Mouse (Mus musculus) lung, postnatal 0 days (tissue): ENCODE measurements around the gene Tex22. TPM values are rescaled to one million over a fixed set of nuclear protein-coding genes. Genes with fewer than 3 reads are reported as not detected.
A peak's percentile ranks its signal among the peaks of the same experiment; 100 is the strongest.

Experiments
- ATAC-seq: fragments of 200-750 bp; cut with Nextera tagmentation; 2 replicates; pipeline ENCODE4 v1.8.0; 2017; ENCODE audit warnings: moderate library complexity
- DNase-seq: peaks from one replicate; pipeline ENCODE4 v3.0.0-alpha.2; 2016; ENCODE audit warnings: low spot score
- H3K27ac ChIP-seq: fragments of 300-500 bp; sonication (generic); 2 replicates; pipeline ENCODE4 v1.5.1; 2014; ENCODE audit warnings: antibody characterized with exemption, mild to moderate bottlenecking, low read length, mixed read lengths
- H3K27me3 ChIP-seq: fragments of 300-500 bp; sonication (generic); replicated peaks from 2 replicates; pipeline ENCODE4 v1.6.1; 2014; ENCODE audit warnings: low read length, mixed read lengths; ENCODE audit not compliant: insufficient read depth
- H3K36me3 ChIP-seq: fragments of 300-500 bp; sonication (generic); 2 replicates; pipeline ENCODE4 v1.6.1; 2014; ENCODE audit warnings: low read length, mixed read lengths; ENCODE audit not compliant: insufficient read depth
- H3K4me1 ChIP-seq: fragments of 300-500 bp; sonication (generic); 2 replicates; pipeline ENCODE4 v1.6.1; 2014; ENCODE audit warnings: antibody characterized with exemption, low read depth, low read length, mixed read lengths; ENCODE audit not compliant: insufficient read depth
- H3K4me2 ChIP-seq: fragments of 300-500 bp; sonication (generic); replicated peaks from 2 replicates; pipeline ENCODE4 v1.6.1; 2014; ENCODE audit warnings: low read depth, mild to moderate bottlenecking, low read length, moderate library complexity, mixed read lengths
- H3K4me3 ChIP-seq: fragments of 300-500 bp; sonication (generic); 2 replicates; pipeline ENCODE4 v1.5.1; 2014; ENCODE audit warnings: low read depth, low read length
- H3K9ac ChIP-seq: fragments of 300-500 bp; sonication (generic); replicated peaks from 2 replicates; pipeline ENCODE4 v1.6.1; 2014; ENCODE audit warnings: low read depth, mild to moderate bottlenecking
- H3K9me3 ChIP-seq: fragments of 300-500 bp; sonication (generic); 2 replicates; pipeline ENCODE4 v1.6.1; 2016; ENCODE audit warnings: low read length, mixed read lengths
- CTCF ChIP-seq: IDR thresholded peaks from 2 replicates; pipeline ENCODE4 v1.5.1; 2016; ENCODE audit warnings: antibody characterized with exemption, mild to moderate bottlenecking
- EP300 ChIP-seq: IDR thresholded peaks from 2 replicates; pipeline ENCODE4 v1.6.1; 2016; ENCODE audit warnings: antibody characterized with exemption, mild to moderate bottlenecking, control low read depth
- WGBS: fragments of 180-500 bp; shearing (Covaris S2); extraction: QIAGEN DNeasy Blood & Tissue Kit; methylation state at CpG from one replicate; pipeline ENCODE4 v1.1.7; 2014; 5-methylcytosine and 5-hydroxymethylcytosine counted together
- polyA plus RNA-seq: library from polyadenylated mRNA; unstranded; fragments of >200 nt; fragmentation: Nextera tagmentation; extraction: Ambion mirVana; gene quantifications from 2 replicates; pipeline ENCODE4 v1.2.1, GENCODE M21; 2015

The Tex22 gene
- polyA plus RNA-seq, 1 experiment from 2014 or later: not detected

DNA sequence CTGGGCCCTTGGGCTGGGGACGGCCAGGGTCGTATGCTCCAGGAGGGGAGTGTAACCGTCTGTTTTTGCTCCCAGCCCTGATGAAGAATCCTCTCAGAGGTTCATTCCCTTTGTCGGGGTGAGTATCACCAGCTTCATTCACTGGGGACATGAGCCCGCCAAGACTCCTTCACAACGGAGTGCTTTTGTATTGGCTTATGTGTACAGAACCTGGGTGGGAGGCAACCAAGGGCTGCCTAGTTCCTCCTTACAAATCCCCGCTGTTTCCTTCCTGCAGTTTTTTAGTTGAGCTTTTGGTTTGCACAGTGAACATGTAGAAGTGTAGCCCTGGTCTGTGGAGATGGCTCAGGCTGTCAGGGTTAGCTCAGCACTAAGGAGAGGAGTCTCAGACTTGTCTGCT lies 6.3 kb upstream of the Tex22 start:
- Histone ChIP-seq H3K9ac (no peak overlapping the region), H3K9me3 (no peaks in the 10 kb centered on the region), H3K4me1 (no peaks in the 10 kb centered on the region), H3K36me3 (peaks cover 10% of the 10 kb centered on the region), H3K4me2 (no peak overlapping the region), H3K4me3 (no peak overlapping the region), H3K27me3 (no peaks in the 10 kb centered on the region), H3K27ac (no peak overlapping the region)
- no peak for ATAC-seq
- 87% methylated on average over 7 of the region's 7 CpGs for WGBS
- TF ChIP-seq EP300: no peak
- no peak for DNase-seq

DNA sequence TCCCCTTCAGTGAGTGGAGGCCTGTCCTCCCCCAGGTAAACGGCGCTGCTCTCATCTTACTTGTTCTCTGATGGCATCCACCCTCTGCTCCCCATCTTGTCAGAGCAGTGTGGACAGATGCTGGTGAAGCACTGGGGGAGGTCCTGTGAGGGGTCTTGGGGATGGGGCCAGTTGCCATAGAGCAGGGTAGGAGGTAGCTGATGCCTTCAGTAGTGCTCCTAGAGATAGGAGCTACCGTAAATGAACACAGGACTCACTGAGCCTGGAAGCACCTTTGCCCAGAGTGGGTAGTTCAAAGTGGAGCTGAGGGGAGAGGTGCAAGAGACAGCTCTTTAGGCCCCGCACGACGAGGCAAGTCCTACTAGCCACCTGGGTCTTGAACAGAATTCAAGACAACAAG lies 4.9 kb upstream of the Tex22 start:
- Histone ChIP-seq H3K27me3 (no peaks in the 10 kb centered on the region), H3K36me3 (peaks cover 10% of the 10 kb centered on the region), H3K9me3 (no peaks in the 10 kb centered on the region), H3K4me3 (no peak overlapping the region), H3K4me2 (no peak overlapping the region), H3K27ac (no peak overlapping the region), H3K9ac (no peak overlapping the region), H3K4me1 (no peaks in the 10 kb centered on the region)
- ATAC-seq: no peak
- 93% methylated on average over 6 of the region's 6 CpGs for WGBS
- TF ChIP-seq CTCF (no peak), EP300 (no peak)
- no peak for DNase-seq

DNA sequence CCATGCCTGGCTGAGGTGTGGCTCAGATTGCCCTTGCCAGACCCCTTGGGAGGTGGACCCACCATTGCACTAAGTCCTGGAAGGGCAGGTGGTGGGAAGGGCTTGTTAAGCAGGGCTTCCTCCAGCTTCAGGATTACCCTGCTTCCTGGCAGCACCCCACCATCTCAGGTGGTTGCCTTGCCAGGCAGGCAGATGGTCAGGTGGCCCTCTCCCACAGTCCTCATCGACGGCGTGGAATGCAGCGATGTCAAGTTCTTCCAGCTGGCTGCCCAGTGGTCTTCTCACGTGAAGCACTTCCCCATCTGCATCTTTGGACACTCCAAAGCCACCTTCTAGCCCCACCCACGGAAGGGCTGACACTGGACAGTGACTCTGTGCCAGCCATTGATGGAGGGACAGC lies 3.0 kb upstream of the Tex22 start:
- Histone ChIP-seq H3K27ac (no peak overlapping the region), H3K27me3 (no peaks in the 10 kb centered on the region), H3K4me3 (no peak overlapping the region), H3K9me3 (no peaks in the 10 kb centered on the region), H3K4me2 (no peak overlapping the region), H3K9ac (no peak overlapping the region), H3K36me3 (peaks cover 5% of the 10 kb centered on the region), H3K4me1 (peaks cover 6% of the 10 kb centered on the region; the same call in 1 of the 2 replicates)
- WGBS: 88% methylated on average over 6 of the region's 6 CpGs
- ATAC-seq (no peak), DNase-seq (no peak)
- no peak for TF ChIP-seq EP300

DNA sequence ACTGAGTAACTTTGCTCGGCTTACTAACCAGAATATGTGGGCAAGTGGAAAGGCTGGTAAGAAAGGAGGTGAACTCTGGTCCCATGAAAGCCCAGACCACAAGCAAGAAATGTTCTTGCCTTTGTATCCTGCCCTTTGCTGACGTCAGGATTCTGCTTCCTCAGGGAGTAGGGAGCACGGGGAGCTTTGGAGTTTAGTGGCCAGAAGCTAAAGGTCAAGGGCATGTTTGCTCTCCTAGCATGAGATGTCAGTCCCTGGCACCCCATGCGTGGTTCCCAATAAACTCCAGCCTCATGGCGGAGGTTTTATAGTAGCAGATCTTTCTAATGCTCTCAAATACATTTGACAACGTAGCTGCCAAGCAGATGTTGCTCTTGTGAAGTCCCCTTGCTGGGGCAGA lies 2.5 kb upstream of the Tex22 start:
- Histone ChIP-seq H3K27me3 (no peaks in the 10 kb centered on the region), H3K9ac (no peak overlapping the region), H3K4me2 (no peak overlapping the region), H3K9me3 (no peaks in the 10 kb centered on the region), H3K4me3 (no peak overlapping the region), H3K4me1 (peaks cover 6% of the 10 kb centered on the region; the same call in 1 of the 2 replicates), H3K36me3 (peaks cover under 1% of the 10 kb centered on the region), H3K27ac (no peak overlapping the region)
- TF ChIP-seq EP300: no peak
- no peak for DNase-seq
- no peak for ATAC-seq
- WGBS: 77% methylated on average over 6 of the region's 6 CpGs

DNA sequence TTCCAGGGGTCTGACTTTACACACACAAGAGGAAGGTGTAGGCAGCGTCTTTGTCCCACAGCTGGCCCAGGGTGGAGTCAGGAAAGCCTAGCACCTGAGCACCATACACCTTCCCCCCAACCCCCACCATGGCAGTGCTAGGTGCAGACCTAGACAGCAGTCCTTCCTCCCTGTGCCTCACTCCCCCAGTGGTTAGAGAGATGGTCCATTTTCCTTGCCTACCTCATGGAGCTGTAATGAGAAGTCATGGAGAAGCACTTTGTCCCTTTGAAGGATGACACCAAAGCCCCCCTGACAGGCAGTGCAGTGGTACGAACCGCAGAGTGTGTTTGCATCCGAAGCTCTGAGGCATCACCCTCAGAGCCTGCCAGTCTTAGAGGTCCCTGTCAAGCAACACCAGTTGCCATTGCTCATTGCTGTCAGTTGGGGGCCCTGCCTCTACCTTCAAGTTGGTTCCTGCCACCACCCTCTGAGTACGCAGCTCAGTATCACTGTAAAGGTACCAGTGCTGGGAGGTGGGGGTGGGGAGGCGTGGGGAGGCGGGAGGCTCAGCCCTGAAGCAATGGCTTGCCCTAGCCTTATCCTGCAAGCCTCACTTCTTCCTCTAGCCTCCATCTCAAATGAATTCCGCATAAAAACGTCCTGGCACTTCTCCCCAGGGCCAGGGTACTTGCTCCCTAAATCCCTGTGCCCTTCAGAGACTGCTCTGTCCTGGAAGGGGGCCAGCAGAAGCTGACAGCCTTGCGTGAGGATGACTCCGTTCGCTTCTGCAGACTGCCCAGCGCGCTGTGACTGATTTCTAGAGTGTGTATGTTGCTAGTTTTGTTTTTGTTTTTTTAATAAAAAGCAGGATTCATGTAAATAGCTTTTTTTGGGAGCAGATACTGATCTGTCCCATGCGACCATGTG lies 628 bp upstream of the Tex22 start:
- Histone ChIP-seq H3K4me2 (peak overlapping the region; percentile 94), H3K36me3 (no peaks in the 10 kb centered on the region; the same call in none of the 2 replicates), H3K27ac (0 out of 2 replicates have a peak overlapping the region, but pooled peaks have one; percentile 1), H3K9me3 (no peaks in the 10 kb centered on the region), H3K4me3 (peak overlapping the region; percentile 51), H3K27me3 (no peaks in the 10 kb centered on the region), H3K9ac (peak overlapping the region; percentile 43; the same call in 1 of the 2 replicates), H3K4me1 (peaks cover 6% of the 10 kb centered on the region; the same call in 1 of the 2 replicates)
- 9% methylated on average over 15 of the region's 15 CpGs for WGBS
- peak; percentile 9 for DNase-seq
- ATAC-seq: peak; percentile 22
- TF ChIP-seq CTCF: peak; percentile 33
- no peak for TF ChIP-seq EP300

DNA sequence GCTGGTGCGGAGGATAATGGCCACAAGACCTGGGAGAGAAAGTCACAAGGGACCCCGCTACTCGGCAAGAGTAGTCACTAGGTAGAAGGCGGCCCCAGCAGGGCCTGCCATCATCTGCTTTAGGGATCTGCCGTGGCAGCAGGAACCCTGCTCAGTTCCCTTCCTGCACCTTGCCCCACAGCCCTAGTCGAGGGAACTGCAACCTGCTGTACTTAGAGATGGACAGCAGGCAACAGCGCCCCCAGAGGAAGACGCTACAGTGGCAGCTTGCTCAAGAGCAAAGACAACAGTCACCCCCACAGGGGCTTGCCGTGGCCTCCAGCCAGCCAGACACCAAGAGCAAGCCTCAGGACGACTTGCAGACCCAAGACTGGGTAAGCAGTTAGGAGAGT lies 757 bp downstream of the Tex22 start:
- TF ChIP-seq EP300 (no peak), CTCF (peak; percentile 98)
- WGBS: 6% methylated on average over 10 of the region's 10 CpGs
- H3K27me3 ChIP-seq: no peaks in the 10 kb centered on the region
- peak; percentile 81 for ATAC-seq
- H3K4me3 ChIP-seq: peak overlapping the region; percentile 51
- no peaks in the 10 kb centered on the region; the same call in none of the 2 replicates for H3K36me3 ChIP-seq
- no peak overlapping the region for H3K9ac ChIP-seq
- H3K27ac ChIP-seq: peak overlapping the region; percentile 75; the same call in 1 of the 2 replicates
- H3K4me2 ChIP-seq: peak overlapping the region; percentile 94
- H3K4me1 ChIP-seq: peaks cover 6% of the 10 kb centered on the region; the same call in 1 of the 2 replicates
- H3K9me3 ChIP-seq: no peaks in the 10 kb centered on the region
- peak; percentile 93 for DNase-seq
